Mouse (Mus musculus) myocyte (in vitro differentiated cells): ENCODE data around the gene Spg21. TPM values are rescaled to one million over a fixed set of nuclear protein-coding genes. Genes with fewer than 3 reads are reported as not detected.

Experiments used
- H3K27me3 ChIP-seq: one replicate; pipeline ENCODE4 v1.6.1; 2011; ENCODE audit not compliant: control insufficient read depth, insufficient read depth, insufficient read length
- H3K36me3 ChIP-seq: one replicate; pipeline ENCODE4 v1.6.1; 2011; ENCODE audit not compliant: control insufficient read depth, insufficient read depth
- H3K4me2 ChIP-seq: one replicate; pipeline ENCODE4 v1.6.1; 2011; ENCODE audit warnings: low read depth, control low read depth
- H3K4me3 ChIP-seq: one replicate; pipeline ENCODE4 v1.5.1; 2011; ENCODE audit warnings: mild to moderate bottlenecking, control low read depth, moderate library complexity
- H3K79me2 ChIP-seq: one replicate; pipeline ENCODE4 v1.6.1; 2011; ENCODE audit not compliant: control insufficient read depth, insufficient read depth
- H3ac ChIP-seq: one replicate; pipeline ENCODE4 v1.6.1; 2011; ENCODE audit not compliant: control insufficient read depth, insufficient read length
- CEBPB ChIP-seq: IDR thresholded peaks from 2 replicates; pipeline ENCODE4 v1.6.1; 2011; ENCODE audit warnings: mild to moderate bottlenecking, moderate library complexity; ENCODE audit not compliant: poor library complexity, insufficient read depth, severe bottlenecking
- E2F4 ChIP-seq: IDR thresholded peaks from one replicate; pipeline ENCODE4 v1.6.1; 2011; ENCODE audit warnings: mild to moderate bottlenecking, control low read depth, moderate library complexity; ENCODE audit not compliant: insufficient read depth
- MAX ChIP-seq: IDR thresholded peaks from one replicate; pipeline ENCODE4 v1.6.1; 2011; ENCODE audit warnings: low read depth, mild to moderate bottlenecking, control low read depth
- MYOD1 ChIP-seq, 3 experiments: IDR thresholded peaks; one replicate each; pipeline ENCODE4 v1.6.1; 2011; ENCODE audit warnings: control low read depth in 2 of 3, low read depth in 2 of 3, mild to moderate bottlenecking in 2 of 3, moderate library complexity in 1 of 3; ENCODE audit not compliant: insufficient read length in 2 of 3, control insufficient read depth in 1 of 3
- MYOG ChIP-seq, 3 experiments: IDR thresholded peaks; one replicate each; pipeline ENCODE4 v1.6.1; 2011; ENCODE audit warnings: control low read depth in 2 of 3, low read depth in 2 of 3, mild to moderate bottlenecking in 2 of 3; ENCODE audit not compliant: insufficient read length in 2 of 3, control insufficient read depth in 1 of 3, insufficient read depth in 1 of 3
- POLR2A ChIP-seq: IDR thresholded peaks from one replicate; pipeline ENCODE4 v1.6.1; 2011; ENCODE audit warnings: low read depth, mild to moderate bottlenecking, control low read depth, moderate library complexity; ENCODE audit not compliant: insufficient read length
- POLR2AphosphoS2 ChIP-seq: IDR thresholded peaks from one replicate; pipeline ENCODE4 v1.6.1; 2011; ENCODE audit warnings: low read depth, control low read depth; ENCODE audit not compliant: insufficient read length
- REST ChIP-seq: IDR thresholded peaks from one replicate; pipeline ENCODE4 v1.6.1; 2011; ENCODE audit warnings: mild to moderate bottlenecking, control low read depth, moderate library complexity; ENCODE audit not compliant: insufficient read depth, insufficient read length
- SRF ChIP-seq: IDR thresholded peaks from one replicate; pipeline ENCODE4 v1.6.1; 2011; ENCODE audit warnings: low read depth; ENCODE audit not compliant: control insufficient read depth, insufficient read length
- TCF12 ChIP-seq: IDR thresholded peaks from one replicate; pipeline ENCODE4 v1.6.1; 2011; ENCODE audit warnings: mild to moderate bottlenecking, control low read depth; ENCODE audit not compliant: poor library complexity, insufficient read depth, severe bottlenecking
- TCF3 ChIP-seq: IDR thresholded peaks from one replicate; pipeline ENCODE4 v1.6.1; 2011; ENCODE audit warnings: low read depth, control low read depth; ENCODE audit not compliant: insufficient read length
- USF1 ChIP-seq: IDR thresholded peaks from one replicate; pipeline ENCODE4 v1.6.1; 2011; ENCODE audit warnings: low read depth, mild to moderate bottlenecking, control low read depth, moderate library complexity
- polyA plus RNA-seq: library from polyadenylated mRNA; unstranded; fragments of >200 nt; fragmentation: generic; extraction: Trizol; gene quantifications from one replicate; pipeline ENCODE4 v1.2.1, GENCODE M21; 2012; ENCODE audit warnings: missing spikeins

Gene Spg21
- 101 TPM for polyA plus RNA-seq

GRCm38 (mm10) chr9:65460732-65461442 is at the start of gene Spg21:
Gene Spg21, plus strand, starts transcription at chr9:65460947.
- peaks cover 8% of the 10 kb centered on the region for H3K36me3 ChIP-seq
- no peak for TF ChIP-seq POLR2AphosphoS2
- peak; percentile 46 for TF ChIP-seq USF1
- peak in 2 of 3 experiments; percentile 11 to 57 for TF ChIP-seq MYOD1 (IDR thresholded peaks at IDR 0.05; ENCODE audit: control insufficient read depth in 1 of 3, insufficient read length in 2 of 3, low read depth in 2 of 3)
- peak; percentile 57 for TF ChIP-seq POLR2A
- TF ChIP-seq MYOG (IDR thresholded peaks at IDR 0.05; ENCODE audit: control insufficient read depth in 1 of 3, insufficient read depth in 1 of 3, insufficient read length in 2 of 3, low read depth in 2 of 3), result no peak
- no peak for TF ChIP-seq MAX
- TF ChIP-seq CEBPB, result no peak
- TF ChIP-seq E2F4, result no peak
- H3K79me2 ChIP-seq, result peaks cover 26% of the 10 kb centered on the region
- peak within 1 kb of the TSS; percentile 65 for H3K4me3 ChIP-seq
- peak within 1 kb of the TSS; percentile 80 for H3K4me2 ChIP-seq
- H3K27me3 ChIP-seq, result no peaks in the 10 kb centered on the region
- H3ac ChIP-seq, result peak within 1 kb of the TSS; percentile 58

DNA sequence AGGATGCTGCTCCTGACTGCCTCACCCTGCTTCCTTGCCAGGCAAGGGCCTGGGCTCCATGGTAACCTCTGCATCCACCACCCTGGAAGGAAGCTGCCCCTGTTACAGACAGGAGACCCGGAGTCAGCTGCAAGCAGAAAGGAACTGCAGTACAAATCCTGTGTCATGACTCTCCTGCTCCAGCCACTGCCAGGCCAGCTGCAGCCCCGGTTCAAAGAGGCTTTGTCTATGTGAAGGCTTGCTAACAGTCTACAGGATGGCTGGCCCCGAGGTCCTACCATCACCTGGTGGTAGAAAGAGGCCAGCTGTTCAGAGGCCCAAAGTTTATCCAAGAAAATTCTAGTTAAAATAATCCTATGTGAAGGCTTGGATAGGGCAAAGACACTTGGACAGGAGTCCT is 49.4 kb upstream of the Spg21 start:
- no peaks in the 10 kb centered on the region for H3K36me3 ChIP-seq
- no peak overlapping the region for H3K4me2 ChIP-seq
- H3K79me2 ChIP-seq, result no peaks in the 10 kb centered on the region
- peaks cover 9% of the 10 kb centered on the region for H3K27me3 ChIP-seq
- no peak overlapping the region for H3ac ChIP-seq
- no peak overlapping the region for H3K4me3 ChIP-seq
- no peak for TF ChIP-seq MAX
- TF ChIP-seq POLR2A, result no peak
- no peak for TF ChIP-seq E2F4
- TF ChIP-seq TCF12, result no peak
- TF ChIP-seq MYOD1 (IDR thresholded peaks at IDR 0.05; ENCODE audit: control insufficient read depth in 1 of 3, insufficient read length in 2 of 3, low read depth in 2 of 3), result no peak
- no peak for TF ChIP-seq USF1
- TF ChIP-seq CEBPB, result no peak
- TF ChIP-seq TCF3, result no peak
- no peak for TF ChIP-seq POLR2AphosphoS2
- no peak for TF ChIP-seq SRF
- TF ChIP-seq REST, result no peak
- TF ChIP-seq MYOG (IDR thresholded peaks at IDR 0.05; ENCODE audit: control insufficient read depth in 1 of 3, insufficient read depth in 1 of 3, insufficient read length in 2 of 3, low read depth in 2 of 3), result no peak

DNA sequence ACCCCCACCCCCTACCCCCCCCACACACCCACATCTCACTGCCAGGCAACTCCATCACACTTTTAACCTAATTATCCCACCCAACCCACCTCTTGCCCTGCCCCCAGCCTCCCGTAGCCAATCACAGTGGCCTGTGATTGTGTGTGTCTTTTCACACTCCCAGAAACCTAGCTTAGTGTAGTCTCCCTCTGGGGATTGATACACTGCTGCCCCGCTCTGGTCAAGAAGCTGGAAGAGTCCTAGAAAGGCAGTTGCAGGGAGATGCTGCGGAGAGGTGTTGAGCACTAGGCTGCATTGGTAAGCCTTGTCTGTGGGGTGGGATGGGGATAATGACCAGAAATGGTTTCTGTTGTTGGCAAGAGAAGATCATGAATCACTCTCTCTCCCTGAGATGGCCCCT is 43.0 kb upstream of the Spg21 start:
- no peaks in the 10 kb centered on the region for H3K79me2 ChIP-seq
- no peaks in the 10 kb centered on the region for H3K36me3 ChIP-seq
- peaks cover 5% of the 10 kb centered on the region for H3K27me3 ChIP-seq
- H3ac ChIP-seq, result no peak overlapping the region
- no peak overlapping the region for H3K4me3 ChIP-seq
- H3K4me2 ChIP-seq, result no peak overlapping the region
- TF ChIP-seq SRF (no peak), CEBPB (no peak), MYOG (IDR thresholded peaks at IDR 0.05; ENCODE audit: control insufficient read depth in 1 of 3, insufficient read depth in 1 of 3, insufficient read length in 2 of 3, low read depth in 2 of 3) (no peak), REST (no peak), POLR2AphosphoS2 (no peak), TCF3 (no peak), MAX (no peak), POLR2A (no peak)

- Histone ChIP-seq H3K79me2 (no peaks in the 10 kb centered on the region), H3K4me2 (no peak overlapping the region), H3K27me3 (no peaks in the 10 kb centered on the region), H3ac (no peak overlapping the region), H3K36me3 (no peaks in the 10 kb centered on the region), H3K4me3 (no peak overlapping the region)
- no peak for TF ChIP-seq TCF12
- TF ChIP-seq REST, result no peak
- TF ChIP-seq SRF, result no peak
- no peak for TF ChIP-seq MYOD1 (IDR thresholded peaks at IDR 0.05; ENCODE audit: control insufficient read depth in 1 of 3, insufficient read length in 2 of 3, low read depth in 2 of 3)
- no peak for TF ChIP-seq USF1
- no peak for TF ChIP-seq TCF3
- no peak for TF ChIP-seq POLR2A
- no peak for TF ChIP-seq CEBPB
- TF ChIP-seq POLR2AphosphoS2, result no peak
- no peak for TF ChIP-seq MAX
- no peak for TF ChIP-seq MYOG (IDR thresholded peaks at IDR 0.05; ENCODE audit: control insufficient read depth in 1 of 3, insufficient read depth in 1 of 3, insufficient read length in 2 of 3, low read depth in 2 of 3)
- no peak for TF ChIP-seq E2F4
Observed at GRCm38 (mm10) chr9:65419633-65420032, 41.1 kb upstream of the Spg21 start.
